Comparison of ENCODE assay signal across 9 mouse cellular contexts in genomic region chr8:83893915-83894314, GRCm38 (mm10). TPM values are rescaled to one million over a fixed set of nuclear protein-coding genes. Genes with fewer than 3 reads are reported as not detected.
DNase-seq lines count a peak whose midpoint lies in the region; ATAC-seq and TF ChIP-seq lines count a peak whose summit lies in the region.
"Had no signal": no experiment of that assay in that cellular context is flagged by ENCODE, and none has a peak within 500 bp of the region (broad histone marks: within the 10 kb centered on the region; RNA-seq: fewer than 3 reads in every experiment).

No protein-coding gene starts in this region.

- no peak overlapping the region for H3K4me3 ChIP-seq in embryonic facial prominence, embryonic 11.5 days (ENCODE audit: low read depth, low read length)
- H3K4me3 ChIP-seq in spleen, adult 2 months (ENCODE audit: extremely low read depth, insufficient read depth, insufficient read length) = no peak overlapping the region
- H3K4me3 ChIP-seq: hindbrain, embryonic 15.5 days had no signal

- H3K4me1 ChIP-seq in embryonic facial prominence, embryonic 11.5 days (ENCODE audit: control insufficient read depth, insufficient read depth, low read length) = no peaks in the 10 kb centered on the region
- H3K4me1 ChIP-seq in spleen, adult 2 months (ENCODE audit: control insufficient read depth, insufficient read depth, insufficient read length) = peaks cover 2% of the 10 kb centered on the region; the same call in 1 of the 2 replicates

- no peak for TF ChIP-seq POLR2A in spleen, adult 2 months (IDR thresholded peaks at IDR 0.05; ENCODE audit: low read depth, low read length)

- H3K4me2 ChIP-seq in embryonic facial prominence, embryonic 11.5 days (ENCODE audit: low read depth, low read length) = no peak overlapping the region
- H3K4me2 ChIP-seq: hindbrain, embryonic 15.5 days had no signal

- no peak for ATAC-seq in cerebellum, adult (ENCODE audit: insufficient number of reproducible peaks, low FRiP score, low TSS enrichment)
- ATAC-seq in embryonic facial prominence, embryonic 11.5 days (replicated peaks; ENCODE audit: insufficient number of reproducible peaks, low FRiP score, low TSS enrichment, low read depth) = no peak

- H3K9me3 ChIP-seq in embryonic facial prominence, embryonic 11.5 days (replicated peaks; ENCODE audit: control insufficient read depth, low read length) = no peaks in the 10 kb centered on the region
- H3K9me3 ChIP-seq: hindbrain, embryonic 15.5 days had no signal

- peak; percentile 86 for DNase-seq in cerebellum, adult 11 months
- peak; percentile 80 for DNase-seq in 3T3-L1 (ENCODE audit: low read depth, low spot score)
- peak; percentile 82 for DNase-seq in adrenal gland, postnatal 25 days
- DNase-seq in embryonic facial prominence, embryonic 11.5 days (ENCODE audit: low spot score) = peak; percentile 78
- peak; percentile 84 to 88 for DNase-seq in kidney, postnatal 25 days
- peak; percentile 90 for DNase-seq in lung, postnatal 14 days
- peak; percentile 52 to 79 for DNase-seq in spleen, adult 2 months (ENCODE audit: low read depth in 1 of 2, low spot score in 2 of 2)

- TF ChIP-seq CTCF in spleen, adult 2 months (IDR thresholded peaks at IDR 0.05; ENCODE audit: extremely low read depth, insufficient read depth, insufficient read length, insufficient replicate concordance) = peak; percentile 91; the same call in 1 of the 2 replicates

- WGBS in embryonic facial prominence, embryonic 11.5 days = 3% methylated on average over 5 of the region's 5 CpGs
- 3% methylated on average over 5 of the region's 5 CpGs for WGBS in spleen, adult 2 months

- H3K36me3 ChIP-seq in embryonic facial prominence, embryonic 11.5 days (replicated peaks; ENCODE audit: control insufficient read depth, insufficient read depth, low read depth, low read length) = no peaks in the 10 kb centered on the region
- H3K36me3 ChIP-seq in spleen, adult 2 months (ENCODE audit: control insufficient read depth, insufficient read depth, low read length) = no peaks in the 10 kb centered on the region
- H3K36me3 ChIP-seq: hindbrain, embryonic 15.5 days had no signal

- H3K9ac ChIP-seq in embryonic facial prominence, embryonic 11.5 days (replicated peaks; ENCODE audit: low read length) = no peak overlapping the region
- H3K9ac ChIP-seq: hindbrain, embryonic 15.5 days had no signal

- H3K27ac ChIP-seq in embryonic facial prominence, embryonic 11.5 days (replicated peaks; ENCODE audit: low read depth, low read length) = no peak overlapping the region
- H3K27ac ChIP-seq in spleen, adult 2 months (ENCODE audit: insufficient read depth, low read length) = no peak overlapping the region
- H3K27ac ChIP-seq: hindbrain, embryonic 15.5 days had no signal

- no peaks in the 10 kb centered on the region; the same call in 1 of the 2 replicates for H3K27me3 ChIP-seq in embryonic facial prominence, embryonic 11.5 days (ENCODE audit: control insufficient read depth, insufficient read depth, low read length)
- no peaks in the 10 kb centered on the region for H3K27me3 ChIP-seq in spleen, adult 2 months (ENCODE audit: control insufficient read depth, insufficient read depth, low read length)

RNA-seq across cellular contexts. Expression of gene Adgrl1, which starts 6.0 kb away (rescaled TPM):
- total RNA-seq in adrenal gland, postnatal 25 days (2021) = 73.5 and 114 TPM in 2 replicates
- 18.3 and 20.5 TPM in 2 replicates for polyA plus RNA-seq in embryonic facial prominence, embryonic 11.5 days (2014; fragmentation: Nextera tagmentation; extraction: Ambion mirVana)
- polyA plus RNA-seq in spleen, adult 2 months (2012; rRNA removed) = 28.9 and 41.2 TPM in 2 replicates
